Mouse (Mus musculus) kidney, embryonic 15.5 days (tissue): ENCODE measurements at regions not wholly inside any gene's neighbourhood (a gene's known extent, or its start where the extent isn't known, plus 50 kb on each side); places are given as distances from the start of the nearest gene placed in this dataset.
A peak's percentile ranks its signal among the peaks of the same experiment; 100 is the strongest.
"Not testable (repeated sequence)": the region's sequence is repeated elsewhere in the genome, so short reads cannot be mapped to it uniquely, and the experiment has no call there.

ENCODE experiments used
- ATAC-seq: fragments of 200-750 bp; cut with Nextera tagmentation; replicated peaks from 2 replicates; pipeline ENCODE4 v1.8.0; 2017; ENCODE audit warnings: moderate TSS enrichment; ENCODE audit not compliant: low FRiP score
- H3K27ac ChIP-seq: fragments of 300-500 bp; sonication (generic); 2 replicates; pipeline ENCODE4 v1.5.1; 2015; ENCODE audit warnings: mild to moderate bottlenecking, inconsistent platforms
- H3K27me3 ChIP-seq: fragments of 300-500 bp; sonication (generic); 2 replicates; pipeline ENCODE4 v1.6.1; 2015; ENCODE audit warnings: inconsistent platforms
- H3K36me3 ChIP-seq: fragments of 300-500 bp; sonication (generic); 2 replicates; pipeline ENCODE4 v1.6.1; 2015; ENCODE audit warnings: inconsistent platforms
- H3K4me1 ChIP-seq: fragments of 300-500 bp; sonication (generic); 2 replicates; pipeline ENCODE4 v1.6.1; 2015; ENCODE audit warnings: inconsistent platforms
- H3K4me2 ChIP-seq: fragments of 300-500 bp; sonication (generic); 2 replicates; pipeline ENCODE4 v1.6.1; 2015; ENCODE audit warnings: moderate library complexity, mild to moderate bottlenecking, inconsistent platforms
- H3K4me3 ChIP-seq: fragments of 300-500 bp; sonication (generic); replicated peaks from 2 replicates; pipeline ENCODE4 v1.5.1; 2015; ENCODE audit warnings: mild to moderate bottlenecking, inconsistent platforms
- H3K9ac ChIP-seq: fragments of 300-500 bp; sonication (generic); 2 replicates; pipeline ENCODE4 v1.6.1; 2015; ENCODE audit warnings: mild to moderate bottlenecking, inconsistent platforms
- H3K9me3 ChIP-seq: fragments of 300-500 bp; sonication (generic); replicated peaks from 2 replicates; pipeline ENCODE4 v1.6.1; 2016; ENCODE audit warnings: inconsistent platforms
- WGBS: fragments of 180-500 bp; shearing (Covaris S2); methylation state at CpG from one replicate; pipeline ENCODE4 v1.1.7; 2015; ENCODE audit warnings: mixed read lengths; 5-methylcytosine and 5-hydroxymethylcytosine counted together

GRCm38 (mm10) chr11:42903459-42904012 is 132.0 kb upstream of the Gm9972 start:
- no peaks in the 10 kb centered on the region for H3K27me3 ChIP-seq
- H3K4me3 ChIP-seq: no peak overlapping the region
- H3K4me1 ChIP-seq: no peaks in the 10 kb centered on the region
- 81% methylated on average over 5 of the region's 5 CpGs for WGBS
- H3K4me2 ChIP-seq: no peak overlapping the region
- no peaks in the 10 kb centered on the region for H3K9me3 ChIP-seq
- H3K27ac ChIP-seq: no peak overlapping the region
- ATAC-seq: no peak
- no peak overlapping the region for H3K9ac ChIP-seq
- no peaks in the 10 kb centered on the region for H3K36me3 ChIP-seq

GRCm38 (mm10) chr11:42905561-42905960 is 130.0 kb upstream of the Gm9972 start:
- WGBS: 77% methylated on average over 2 of the region's 2 CpGs
- Histone ChIP-seq H3K4me3 (no peak overlapping the region), H3K27ac (no peak overlapping the region), H3K9ac (no peak overlapping the region), H3K27me3 (no peaks in the 10 kb centered on the region), H3K4me1 (no peaks in the 10 kb centered on the region), H3K36me3 (no peaks in the 10 kb centered on the region), H3K4me2 (no peak overlapping the region), H3K9me3 (no peaks in the 10 kb centered on the region)
- no peak for ATAC-seq

DNA sequence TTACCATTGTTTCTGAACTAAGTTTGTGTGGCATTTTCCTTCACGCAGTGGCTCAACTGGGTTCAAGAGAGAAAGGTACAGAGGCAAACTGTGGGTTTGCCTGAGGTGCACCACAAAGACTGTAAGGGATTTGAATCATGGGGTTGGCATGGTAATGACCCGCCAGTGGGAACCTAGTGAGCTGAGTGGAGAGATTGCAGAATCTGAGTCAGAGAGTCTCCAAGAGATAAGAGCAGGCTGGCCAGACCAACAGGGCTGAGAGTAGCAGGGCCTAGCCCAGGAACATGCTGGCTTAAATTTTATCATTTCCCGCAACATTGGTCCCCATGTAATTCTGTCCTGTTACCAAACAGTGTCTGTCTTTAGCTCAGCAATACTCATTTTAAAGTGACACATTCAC is 129.5 kb upstream of the Gm9972 start:
- H3K27me3 ChIP-seq: no peaks in the 10 kb centered on the region
- H3K4me2 ChIP-seq: no peak overlapping the region
- no peak for ATAC-seq
- no peak overlapping the region for H3K27ac ChIP-seq
- no peak overlapping the region for H3K4me3 ChIP-seq
- H3K9me3 ChIP-seq: no peaks in the 10 kb centered on the region
- 92% methylated on average over 3 of the region's 3 CpGs for WGBS
- H3K4me1 ChIP-seq: no peaks in the 10 kb centered on the region
- no peak overlapping the region for H3K9ac ChIP-seq
- no peaks in the 10 kb centered on the region for H3K36me3 ChIP-seq

DNA sequence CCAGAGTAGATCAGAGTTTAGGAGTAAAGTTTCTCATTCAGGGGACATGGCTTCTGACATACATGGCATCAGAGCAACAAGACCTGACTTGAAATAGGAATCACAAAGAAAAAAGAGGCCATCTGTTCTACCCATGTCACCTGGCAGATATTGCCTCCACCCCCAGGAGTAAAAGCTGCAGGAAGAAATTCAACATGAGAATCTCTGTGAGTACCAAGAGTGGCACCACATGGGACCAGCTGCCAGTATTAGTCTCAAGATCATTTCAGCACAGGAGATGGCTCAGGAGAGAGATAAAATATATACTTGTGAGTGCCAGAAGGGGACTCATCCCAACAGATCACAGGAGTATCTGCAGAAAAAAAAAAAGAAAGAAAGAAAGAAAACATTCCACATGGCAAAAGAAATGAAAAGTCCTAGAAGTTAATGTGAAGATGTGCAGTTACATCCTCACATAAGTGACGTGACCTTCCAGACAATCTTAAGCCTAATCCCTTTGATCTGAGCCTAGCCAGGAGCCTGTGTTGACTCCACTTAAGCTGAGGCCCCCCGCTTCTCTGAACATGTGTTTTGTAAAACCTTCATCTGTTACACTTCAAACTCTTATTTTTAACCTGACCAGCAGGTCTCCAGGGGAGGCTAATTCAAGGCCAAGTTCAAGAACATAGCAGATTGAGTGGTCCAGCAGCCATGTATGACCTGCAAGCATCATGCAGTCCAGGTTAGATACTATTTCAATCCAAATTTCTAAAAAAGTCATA is 118.9 kb upstream of the Gm9972 start:
- Histone ChIP-seq H3K36me3 (no peaks in the 10 kb centered on the region), H3K9me3 (no peaks in the 10 kb centered on the region), H3K4me3 (no peak overlapping the region), H3K27me3 (no peaks in the 10 kb centered on the region), H3K27ac (no peak overlapping the region), H3K9ac (no peak overlapping the region), H3K4me2 (no peak overlapping the region), H3K4me1 (no peaks in the 10 kb centered on the region)
- no peak for ATAC-seq
- WGBS: 81% methylated on average over 2 of the region's 2 CpGs

DNA sequence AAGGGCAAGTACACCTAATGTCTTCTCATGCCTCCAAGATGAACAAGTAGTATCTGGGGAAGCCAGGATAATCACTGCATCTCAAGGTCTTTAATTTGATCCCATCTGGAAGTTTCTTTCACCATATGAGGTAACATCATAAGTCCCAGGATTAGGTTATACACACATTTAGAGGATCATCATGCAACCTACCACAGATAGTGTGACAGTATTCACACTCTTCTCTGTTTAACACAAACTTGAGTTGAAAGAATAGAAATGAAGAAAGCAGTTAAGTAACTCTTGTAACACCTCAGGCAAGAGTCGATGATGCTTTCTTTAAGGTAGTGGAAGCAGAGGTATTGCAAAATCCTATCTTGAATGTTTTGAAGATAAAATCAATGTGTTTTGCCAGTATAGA is 116.3 kb upstream of the Gm9972 start:
- Histone ChIP-seq H3K4me2 (no peak overlapping the region), H3K9me3 (no peaks in the 10 kb centered on the region), H3K4me3 (no peak overlapping the region), H3K4me1 (no peaks in the 10 kb centered on the region), H3K36me3 (no peaks in the 10 kb centered on the region), H3K9ac (no peak overlapping the region), H3K27ac (no peak overlapping the region), H3K27me3 (no peaks in the 10 kb centered on the region)
- no peak for ATAC-seq
- WGBS: 96% methylated on average over 1 of the region's 1 CpGs

DNA sequence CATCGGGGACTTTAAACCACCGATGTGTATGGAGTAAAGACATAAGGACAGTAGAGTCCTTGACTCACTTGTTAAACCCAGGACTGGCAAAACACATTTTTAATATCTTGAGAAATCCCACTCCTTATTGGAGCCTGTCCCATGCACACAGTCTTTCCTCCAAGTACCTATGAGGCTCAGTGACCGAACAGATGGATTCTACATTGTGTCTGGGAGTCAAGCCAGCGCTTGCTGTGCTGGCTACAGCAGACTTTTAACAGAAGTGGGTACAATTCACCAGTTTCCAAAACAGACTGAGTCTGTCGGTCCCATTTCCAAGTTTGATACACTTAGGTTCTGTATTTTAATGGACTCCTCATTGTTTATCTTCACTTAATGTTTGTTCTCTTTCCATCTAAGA is 108.4 kb upstream of the Gm9972 start:
- Histone ChIP-seq H3K4me3 (no peak overlapping the region), H3K27me3 (no peaks in the 10 kb centered on the region), H3K27ac (no peak overlapping the region), H3K4me1 (no peaks in the 10 kb centered on the region), H3K9me3 (no peaks in the 10 kb centered on the region), H3K4me2 (no peak overlapping the region), H3K36me3 (no peaks in the 10 kb centered on the region), H3K9ac (no peak overlapping the region)
- no peak for ATAC-seq
- 88% methylated on average over 5 of the region's 5 CpGs for WGBS

DNA sequence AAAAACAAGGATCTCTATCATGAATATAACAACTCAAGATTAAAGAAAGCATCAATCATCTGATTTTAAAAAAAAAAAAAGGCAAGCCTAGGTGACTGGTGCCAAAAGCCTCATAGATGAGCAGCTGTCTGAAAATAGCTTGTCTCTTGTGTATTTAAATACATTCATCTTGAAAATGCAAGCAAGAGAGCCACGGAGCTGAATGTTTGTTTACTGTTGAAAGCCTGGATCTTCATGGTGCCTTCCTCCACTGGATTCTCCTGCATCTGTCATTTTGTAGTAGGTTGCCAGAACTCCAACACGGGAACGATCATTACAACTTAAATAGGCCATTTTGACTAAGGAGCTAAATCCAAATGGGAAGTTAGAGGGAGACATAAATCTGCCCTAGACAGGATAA is 106.6 kb upstream of the Gm9972 start:
- Histone ChIP-seq H3K9ac (no peak overlapping the region), H3K27ac (no peak overlapping the region), H3K4me1 (no peaks in the 10 kb centered on the region), H3K4me2 (no peak overlapping the region), H3K9me3 (no peaks in the 10 kb centered on the region), H3K4me3 (no peak overlapping the region), H3K27me3 (no peaks in the 10 kb centered on the region), H3K36me3 (no peaks in the 10 kb centered on the region)
- ATAC-seq: no peak
- WGBS: 78% methylated on average over 3 of the region's 3 CpGs

DNA sequence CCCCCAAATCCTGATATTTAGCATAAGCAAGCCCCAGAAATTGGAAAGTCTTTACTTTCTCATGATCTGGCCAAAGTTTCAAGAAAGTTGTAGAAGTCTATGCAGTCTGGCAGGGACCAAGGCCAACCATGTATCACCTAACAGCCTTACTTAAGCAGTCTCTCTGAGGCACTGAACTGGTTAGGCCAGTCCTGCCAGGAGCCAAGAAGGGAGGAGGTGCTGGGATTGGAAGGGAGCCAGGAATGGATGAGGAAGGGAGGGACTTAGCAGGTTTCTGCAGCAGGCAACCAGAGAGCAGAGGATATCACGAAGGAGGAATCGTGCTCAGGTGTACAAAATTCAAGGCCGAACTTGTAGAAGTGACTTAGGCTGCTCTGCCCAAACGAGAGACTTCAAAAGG is 96.3 kb upstream of the Gm9972 start:
- H3K4me2 ChIP-seq, H3K4me1 ChIP-seq, H3K4me3 ChIP-seq, H3K9ac ChIP-seq, H3K27me3 ChIP-seq, H3K9me3 ChIP-seq, H3K36me3 ChIP-seq: not testable (repeated sequence)
- ATAC-seq: peak; percentile 90
- 0 out of 2 replicates have a peak overlapping the region, but pooled peaks have one; percentile 14 for H3K27ac ChIP-seq
- WGBS: 78% methylated on average over 4 of the region's 4 CpGs

DNA sequence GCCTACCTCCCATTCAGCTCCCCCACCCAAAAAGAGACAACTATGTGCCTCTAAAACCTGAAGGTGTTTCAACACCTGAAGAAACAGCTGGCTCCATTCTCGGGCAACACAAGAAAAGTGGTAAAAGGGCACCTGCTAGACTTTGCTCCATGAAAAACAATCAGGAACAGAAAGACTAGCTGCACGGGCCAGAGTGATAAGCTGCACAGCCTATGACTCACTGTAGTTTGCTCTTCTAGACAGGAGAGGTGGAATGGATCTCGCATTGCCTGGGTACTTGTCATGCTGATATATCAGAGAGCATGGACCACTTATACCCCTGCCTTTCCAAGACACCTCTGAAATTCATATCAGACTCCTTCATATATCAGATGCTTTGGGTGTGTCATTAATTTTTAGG is 94.0 kb upstream of the Gm9972 start:
- Histone ChIP-seq H3K4me3 (no peak overlapping the region), H3K36me3 (no peaks in the 10 kb centered on the region), H3K4me2 (no peak overlapping the region), H3K27ac (no peak overlapping the region), H3K9ac (no peak overlapping the region), H3K27me3 (no peaks in the 10 kb centered on the region), H3K4me1 (no peaks in the 10 kb centered on the region), H3K9me3 (no peaks in the 10 kb centered on the region)
- WGBS: 74% methylated on average over 3 of the region's 3 CpGs
- ATAC-seq: no peak

GRCm38 (mm10) chr11:42942284-42942683 is 93.3 kb upstream of the Gm9972 start:
- 59% methylated on average over 3 of the region's 3 CpGs for WGBS
- H3K4me1 ChIP-seq: no peaks in the 10 kb centered on the region
- H3K36me3 ChIP-seq: no peaks in the 10 kb centered on the region
- H3K4me2 ChIP-seq: no peak overlapping the region
- no peak overlapping the region for H3K9ac ChIP-seq
- ATAC-seq: no peak
- H3K4me3 ChIP-seq: no peak overlapping the region
- no peak overlapping the region for H3K27ac ChIP-seq
- no peaks in the 10 kb centered on the region for H3K9me3 ChIP-seq
- H3K27me3 ChIP-seq: no peaks in the 10 kb centered on the region

GRCm38 (mm10) chr11:42944573-42944972 is 91.0 kb upstream of the Gm9972 start:
- 67% methylated on average over 3 of the region's 3 CpGs for WGBS

DNA sequence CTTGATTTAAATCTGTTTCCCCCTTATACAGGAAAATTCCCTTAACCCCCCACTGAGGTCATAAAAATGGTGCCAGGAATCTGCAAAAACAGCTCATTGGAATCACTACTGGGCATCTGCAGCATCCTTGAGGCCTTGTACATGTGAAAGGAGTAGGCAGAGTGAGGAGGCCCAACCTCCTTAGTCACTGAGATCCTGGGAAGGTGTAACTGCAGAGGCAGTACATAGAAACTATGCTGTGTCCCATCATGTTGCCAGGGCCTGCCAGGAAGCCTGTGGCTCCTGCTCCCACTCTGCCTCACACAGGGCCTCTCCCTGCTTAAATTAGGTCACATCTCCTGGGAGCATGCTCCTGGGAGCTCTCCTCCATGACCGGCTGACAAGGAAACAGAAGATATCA is 85.7 kb upstream of the Gm9972 start:
- H3K27ac ChIP-seq: no peak overlapping the region
- no peak overlapping the region for H3K4me2 ChIP-seq
- H3K9ac ChIP-seq: no peak overlapping the region
- no peaks in the 10 kb centered on the region for H3K36me3 ChIP-seq
- H3K27me3 ChIP-seq: no peaks in the 10 kb centered on the region
- no peak overlapping the region for H3K4me3 ChIP-seq
- no peak for ATAC-seq
- no peaks in the 10 kb centered on the region for H3K9me3 ChIP-seq
- 86% methylated on average over 1 of the region's 1 CpGs for WGBS
- H3K4me1 ChIP-seq: no peaks in the 10 kb centered on the region

More at GRCm38 (mm10) chr11:42944573-42944972, 91.0 kb upstream of the Gm9972 start:
- H3K27me3 ChIP-seq: no peaks in the 10 kb centered on the region
- H3K9me3 ChIP-seq: no peaks in the 10 kb centered on the region
- ATAC-seq: peak; percentile 93
- no peaks in the 10 kb centered on the region for H3K36me3 ChIP-seq
- no peak overlapping the region for H3K9ac ChIP-seq
- no peaks in the 10 kb centered on the region for H3K4me1 ChIP-seq
- H3K4me2 ChIP-seq: no peak overlapping the region
- H3K27ac ChIP-seq: peak overlapping the region; percentile 68
- no peak overlapping the region for H3K4me3 ChIP-seq

DNA sequence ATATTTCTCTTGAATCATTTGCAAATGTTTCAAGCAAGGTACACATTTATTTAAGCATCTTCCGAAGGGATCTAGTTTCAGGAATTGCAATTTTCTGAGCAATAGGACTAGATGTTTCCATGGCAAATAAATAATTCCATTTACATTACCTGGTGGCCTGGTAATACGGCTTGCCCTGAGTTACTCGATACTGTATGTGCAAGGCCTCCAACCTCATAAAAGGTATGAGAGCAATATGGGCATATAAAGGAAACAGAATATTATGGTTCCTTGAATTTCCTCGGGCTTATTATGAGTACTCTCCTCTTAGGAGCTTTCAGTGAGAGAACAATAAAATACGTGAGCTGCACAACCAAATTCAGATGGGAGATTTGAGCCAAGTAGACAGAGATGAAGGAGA is 81.4 kb upstream of the Gm9972 start:
- Histone ChIP-seq H3K4me1 (no peaks in the 10 kb centered on the region), H3K36me3 (no peaks in the 10 kb centered on the region), H3K27ac (no peak overlapping the region), H3K9ac (no peak overlapping the region), H3K9me3 (no peaks in the 10 kb centered on the region), H3K27me3 (no peaks in the 10 kb centered on the region), H3K4me3 (no peak overlapping the region), H3K4me2 (no peak overlapping the region)
- no peak for ATAC-seq
- WGBS: 64% methylated on average over 5 of the region's 5 CpGs
